8 mouse cellular contexts compared by ENCODE assay signal in genomic region chr17:45642701-45643100, GRCm38 (mm10). TPM values are rescaled to one million over a fixed set of nuclear protein-coding genes. Genes with fewer than 3 reads are reported as not detected.
DNase-seq lines count a peak whose midpoint lies in the region; ATAC-seq lines count a peak whose summit lies in the region.

No protein-coding gene starts in this region.

- no peaks in the 10 kb centered on the region for H3K27me3 ChIP-seq in neural tube, embryonic 15.5 days (replicated peaks)
- H3K27me3 ChIP-seq in forebrain, embryonic 14.5 days (replicated peaks; ENCODE audit: control insufficient read depth, insufficient read depth, low read length), result no peaks in the 10 kb centered on the region
- H3K27me3 ChIP-seq in limb, embryonic 15.5 days, result no peaks in the 10 kb centered on the region
- no peaks in the 10 kb centered on the region for H3K27me3 ChIP-seq in neural tube, embryonic 14.5 days (ENCODE audit: control insufficient read depth, insufficient read depth, low read length)

- no peaks in the 10 kb centered on the region for H3K9me3 ChIP-seq in neural tube, embryonic 15.5 days (replicated peaks)
- H3K9me3 ChIP-seq in forebrain, embryonic 14.5 days (replicated peaks; ENCODE audit: control insufficient read depth, low read length), result no peaks in the 10 kb centered on the region
- no peaks in the 10 kb centered on the region for H3K9me3 ChIP-seq in limb, embryonic 15.5 days
- no peaks in the 10 kb centered on the region for H3K9me3 ChIP-seq in neural tube, embryonic 14.5 days (ENCODE audit: control insufficient read depth, low read length)

- peak; percentile 72 for DNase-seq in neural tube, embryonic 10.5 days (ENCODE audit: extremely low spot score, low spot score)
- DNase-seq in c-Kit-positive CD71-positive TER-119-negative erythroid progenitor cells, embryonic 14.5 days (ENCODE audit: low read depth), result peak; percentile 53
- DNase-seq in forebrain, embryonic 14.5 days (ENCODE audit: low spot score), result peak; percentile 79
- peak; percentile 81 for DNase-seq in induced T-regulatory cell, adult 2 months (ENCODE audit: low read depth)
- DNase-seq in thymus, postnatal 10 days (ENCODE audit: low spot score in 2 of 2), result peak; percentile 58 to 87

- H3K27ac ChIP-seq in neural tube, embryonic 15.5 days (replicated peaks), result no peak overlapping the region
- H3K27ac ChIP-seq in forebrain, embryonic 14.5 days (ENCODE audit: low read depth, low read length), result no peak overlapping the region
- no peak overlapping the region for H3K27ac ChIP-seq in limb, embryonic 15.5 days
- no peak overlapping the region for H3K27ac ChIP-seq in neural tube, embryonic 14.5 days (ENCODE audit: low read depth, low read length)

- H3K4me1 ChIP-seq in neural tube, embryonic 15.5 days, result 0 out of 2 replicates have a peak, but pooled peaks cover 4% of the 10 kb centered on the region
- no peaks in the 10 kb centered on the region for H3K4me1 ChIP-seq in forebrain, embryonic 14.5 days (ENCODE audit: control insufficient read depth, insufficient read depth, low read length)
- peaks cover 4% of the 10 kb centered on the region; the same call in 1 of the 2 replicates for H3K4me1 ChIP-seq in limb, embryonic 15.5 days
- no peaks in the 10 kb centered on the region for H3K4me1 ChIP-seq in neural tube, embryonic 14.5 days (ENCODE audit: control insufficient read depth, insufficient read depth, low read length)

- H3K36me3 ChIP-seq in neural tube, embryonic 15.5 days, result no peaks in the 10 kb centered on the region
- H3K36me3 ChIP-seq in forebrain, embryonic 14.5 days (ENCODE audit: control insufficient read depth, insufficient read depth, low read length), result no peaks in the 10 kb centered on the region
- H3K36me3 ChIP-seq in limb, embryonic 15.5 days, result no peaks in the 10 kb centered on the region
- no peaks in the 10 kb centered on the region for H3K36me3 ChIP-seq in neural tube, embryonic 14.5 days (ENCODE audit: control insufficient read depth, insufficient read depth, low read length)

- no peak overlapping the region for H3K4me3 ChIP-seq in neural tube, embryonic 15.5 days (replicated peaks)
- H3K4me3 ChIP-seq in forebrain, embryonic 14.5 days (ENCODE audit: low read depth, low read length), result no peak overlapping the region
- H3K4me3 ChIP-seq in limb, embryonic 15.5 days, result no peak overlapping the region
- no peak overlapping the region for H3K4me3 ChIP-seq in neural tube, embryonic 14.5 days (ENCODE audit: low read depth, low read length)

- H3K4me2 ChIP-seq in neural tube, embryonic 15.5 days, result no peak overlapping the region
- H3K4me2 ChIP-seq in forebrain, embryonic 14.5 days (ENCODE audit: low read length), result no peak overlapping the region
- no peak overlapping the region for H3K4me2 ChIP-seq in limb, embryonic 15.5 days
- no peak overlapping the region for H3K4me2 ChIP-seq in neural tube, embryonic 14.5 days (ENCODE audit: low read depth, low read length)

- H3K9ac ChIP-seq in neural tube, embryonic 15.5 days (replicated peaks), result no peak overlapping the region
- no peak overlapping the region; the same call in 1 of the 2 replicates for H3K9ac ChIP-seq in forebrain, embryonic 14.5 days (ENCODE audit: low read length)
- no peak overlapping the region for H3K9ac ChIP-seq in limb, embryonic 15.5 days
- H3K9ac ChIP-seq in neural tube, embryonic 14.5 days (replicated peaks; ENCODE audit: low read depth, low read length), result no peak overlapping the region

- ATAC-seq in neural tube, embryonic 15.5 days (ENCODE audit: low FRiP score), result no peak
- ATAC-seq in forebrain, embryonic 14.5 days, result peak; percentile 34; the same call in 1 of the 2 replicates
- ATAC-seq in limb, embryonic 15.5 days (ENCODE audit: insufficient number of reproducible peaks, low FRiP score, low TSS enrichment, low read depth), result 0 out of 2 replicates have a peak, but pooled peaks have one; percentile 35
- peak; percentile 46; the same call in 1 of the 2 replicates for ATAC-seq in neural tube, embryonic 14.5 days (ENCODE audit: low read depth)

- 26% methylated on average over 12 of the region's 12 CpGs for WGBS in neural tube, embryonic 15.5 days
- 23% methylated on average over 12 of the region's 12 CpGs for WGBS in forebrain, embryonic 14.5 days
- 22% methylated on average over 12 of the region's 12 CpGs for WGBS in limb, embryonic 15.5 days
- 22% methylated on average over 12 of the region's 12 CpGs for WGBS in neural tube, embryonic 14.5 days

RNA-seq across cellular contexts. Expression of gene Capn11, which starts 16.4 kb away (rescaled TPM):
- 0.77 and 1.2 TPM in 2 replicates for polyA plus RNA-seq in neural tube, embryonic 15.5 days (2015; fragmentation: Nextera tagmentation; extraction: Ambion mirVana)
- polyA plus RNA-seq in forebrain, embryonic 14.5 days (2014; fragmentation: Nextera tagmentation; extraction: Ambion mirVana), result 0.61 TPM in 1 of 2 replicates, not detected in the other
- polyA plus RNA-seq in limb, embryonic 15.5 days (2015; fragmentation: Nextera tagmentation; extraction: Ambion mirVana), result 0.21 and 0.37 TPM in 2 replicates
- 3.4 TPM in 1 of 2 replicates, not detected in the other for polyA plus RNA-seq in neural tube, embryonic 14.5 days (2014; fragmentation: Nextera tagmentation; extraction: Ambion mirVana)

RNA-seq across cellular contexts. Expression of gene Mymx, which starts 40.8 kb away (rescaled TPM):
- 1.5 and 1.6 TPM in 2 replicates for polyA plus RNA-seq in neural tube, embryonic 15.5 days (2015; fragmentation: Nextera tagmentation; extraction: Ambion mirVana)
- polyA plus RNA-seq in forebrain, embryonic 14.5 days (2014; fragmentation: Nextera tagmentation; extraction: Ambion mirVana), result not detected in 2 replicates
- 22.9 and 39.7 TPM in 2 replicates for polyA plus RNA-seq in limb, embryonic 15.5 days (2015; fragmentation: Nextera tagmentation; extraction: Ambion mirVana)
- polyA plus RNA-seq in neural tube, embryonic 14.5 days (2014; fragmentation: Nextera tagmentation; extraction: Ambion mirVana), result 0.44 and 1.0 TPM in 2 replicates

RNA-seq across cellular contexts. Expression of gene Slc29a1, which starts 43.3 kb away (rescaled TPM):
- polyA plus RNA-seq in neural tube, embryonic 15.5 days (2015; fragmentation: Nextera tagmentation; extraction: Ambion mirVana), result 42.8 and 77.5 TPM in 2 replicates
- polyA plus RNA-seq in forebrain, embryonic 14.5 days (2014; fragmentation: Nextera tagmentation; extraction: Ambion mirVana), result 53.0 and 60.9 TPM in 2 replicates
- 120 and 140 TPM in 2 replicates for polyA plus RNA-seq in limb, embryonic 15.5 days (2015; fragmentation: Nextera tagmentation; extraction: Ambion mirVana)
- polyA plus RNA-seq in neural tube, embryonic 14.5 days (2014; fragmentation: Nextera tagmentation; extraction: Ambion mirVana), result 29.1 and 35.9 TPM in 2 replicates

RNA-seq across cellular contexts. Expression of gene Mrpl14, which starts 43.4 kb away (rescaled TPM):
- 129 and 132 TPM in 2 replicates for polyA plus RNA-seq in neural tube, embryonic 15.5 days (2015; fragmentation: Nextera tagmentation; extraction: Ambion mirVana)
- polyA plus RNA-seq in forebrain, embryonic 14.5 days (2014; fragmentation: Nextera tagmentation; extraction: Ambion mirVana), result 119 and 151 TPM in 2 replicates
- polyA plus RNA-seq in limb, embryonic 15.5 days (2015; fragmentation: Nextera tagmentation; extraction: Ambion mirVana), result 142 and 143 TPM in 2 replicates
- 110 and 129 TPM in 2 replicates for polyA plus RNA-seq in neural tube, embryonic 14.5 days (2014; fragmentation: Nextera tagmentation; extraction: Ambion mirVana)

RNA-seq across cellular contexts. Expression of gene Tmem63b, which starts 44.0 kb away (rescaled TPM):
- 123 and 145 TPM in 2 replicates for polyA plus RNA-seq in neural tube, embryonic 15.5 days (2015; fragmentation: Nextera tagmentation; extraction: Ambion mirVana)
- polyA plus RNA-seq in forebrain, embryonic 14.5 days (2014; fragmentation: Nextera tagmentation; extraction: Ambion mirVana), result 70.9 and 81.1 TPM in 2 replicates
- 38.1 and 39.2 TPM in 2 replicates for polyA plus RNA-seq in limb, embryonic 15.5 days (2015; fragmentation: Nextera tagmentation; extraction: Ambion mirVana)
- polyA plus RNA-seq in neural tube, embryonic 14.5 days (2014; fragmentation: Nextera tagmentation; extraction: Ambion mirVana), result 108 and 117 TPM in 2 replicates
